Mouse (Mus musculus): ENCODE measurements around the gene Gpnmb.

DNA sequence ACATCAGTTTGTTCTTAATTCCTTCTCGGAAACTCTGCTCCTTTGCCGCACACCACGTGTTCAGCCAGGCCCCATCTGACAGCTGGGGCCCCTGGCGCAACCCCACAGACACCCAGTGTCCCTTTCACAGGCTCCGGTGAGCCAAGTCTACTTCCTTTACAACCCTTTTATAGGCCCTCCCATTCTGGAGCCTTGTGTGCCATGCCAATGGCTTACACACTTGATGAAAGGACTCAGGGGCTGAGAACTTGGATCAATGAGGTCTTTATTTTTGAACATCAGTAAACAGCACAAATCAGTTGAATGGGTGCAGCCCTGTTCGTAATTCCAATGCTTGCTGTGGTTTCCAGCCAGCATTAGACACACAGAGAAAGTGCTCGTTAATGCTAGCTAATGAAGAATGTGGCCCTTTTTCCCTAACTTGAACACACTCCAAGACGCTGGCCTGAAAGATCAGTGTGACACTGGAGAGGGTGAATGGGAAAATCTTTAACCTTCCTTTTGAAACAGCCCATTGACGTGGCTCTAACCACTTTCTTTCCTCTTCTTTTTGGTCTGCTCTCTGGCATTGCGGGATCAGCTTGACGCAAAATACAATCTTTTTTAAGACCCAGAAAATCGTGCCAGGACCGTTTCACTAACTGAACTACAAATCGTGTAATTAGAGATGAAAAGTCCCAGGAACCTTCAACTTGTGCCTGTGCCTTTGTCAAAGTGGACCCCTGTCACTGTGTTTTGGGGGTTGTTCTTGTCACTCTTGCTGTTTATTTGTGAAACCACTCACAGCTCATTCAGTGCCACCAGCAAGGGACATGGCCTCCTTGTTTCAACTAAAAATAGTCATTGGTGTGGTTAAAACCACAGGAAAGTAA lies 15.0 kb upstream of the Gpnmb start:
- TF ChIP-seq CTCF (IDR thresholded peaks at IDR 0.05; ENCODE audit: borderline replicate concordance, insufficient read depth, low read depth, low read length) (no peak), POLR2A (IDR thresholded peaks at IDR 0.05; ENCODE audit: borderline replicate concordance, insufficient read depth, low read length) (no peak)

All from cerebellum, adult 2 months (tissue).